Mouse (Mus musculus): Measurements from ENCODE around the gene Cpm. TPM values are rescaled to one million over a fixed set of nuclear protein-coding genes. Genes with fewer than 3 reads are reported as not detected.

The Cpm gene
- polyA plus RNA-seq, 2 experiments, result 24.4 to 41.6 TPM

- WGBS, result 41% methylated on average over 7 of the region's 7 CpGs
Measured at GRCm38 (mm10) chr10:117655908-117656661, 26.8 kb downstream of the Cpm start.

DNA sequence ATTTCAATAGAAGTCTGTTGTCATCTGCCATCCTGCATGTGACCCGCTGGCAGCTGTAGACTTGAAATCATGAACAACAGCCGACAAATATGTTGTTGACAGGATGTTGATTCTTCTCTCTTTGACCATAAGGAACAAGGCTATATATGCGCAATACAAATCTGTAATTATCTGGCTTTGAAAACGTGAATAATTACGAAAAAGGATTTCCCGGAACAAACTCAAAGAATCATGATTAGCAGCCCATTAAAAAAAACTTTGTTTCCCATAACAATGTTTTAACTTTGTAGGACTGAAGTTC lies 27.3 kb downstream of the Cpm start:
- no peaks in the 10 kb centered on the region for H3K9me3 ChIP-seq (ENCODE audit: control insufficient read depth, low read length)
- no peak overlapping the region for H3K4me3 ChIP-seq (replicated peaks; ENCODE audit: low read length)
- H3K27ac ChIP-seq (replicated peaks; ENCODE audit: low read depth, low read length), result no peak overlapping the region
- H3K27me3 ChIP-seq (ENCODE audit: control insufficient read depth, insufficient read depth, low read length), result no peaks in the 10 kb centered on the region
- DNase-seq (ENCODE audit: low spot score), result no peak
- H3K4me2 ChIP-seq (replicated peaks; ENCODE audit: low read depth, low read length, severe bottlenecking), result no peak overlapping the region
- peaks cover 2% of the 10 kb centered on the region; the same call in 1 of the 2 replicates for H3K4me1 ChIP-seq (ENCODE audit: control insufficient read depth, insufficient read depth, low read length)
- no peak for TF ChIP-seq POLR2A (IDR thresholded peaks at IDR 0.05; ENCODE audit: borderline replicate concordance, extremely low read depth, insufficient read depth, insufficient read length)
- no peaks in the 10 kb centered on the region for H3K36me3 ChIP-seq (ENCODE audit: control insufficient read depth, insufficient read depth, low read length)
- ATAC-seq (ENCODE audit: low FRiP score, low read depth), result no peak
- no peak overlapping the region for H3K9ac ChIP-seq (ENCODE audit: low read depth, low read length, severe bottlenecking)
- 86% methylated on average over 6 of the region's 6 CpGs for WGBS

More at GRCm38 (mm10) chr10:117655908-117656661, 26.8 kb downstream of the Cpm start:
- no peaks in the 10 kb centered on the region for H3K27me3 ChIP-seq (ENCODE audit: control insufficient read depth, insufficient read depth, low read length)
- no peak overlapping the region for H3K9ac ChIP-seq (ENCODE audit: low read depth, low read length, severe bottlenecking)
- H3K4me1 ChIP-seq (ENCODE audit: control insufficient read depth, insufficient read depth, low read length), result peaks cover 2% of the 10 kb centered on the region; the same call in 1 of the 2 replicates
- no peak for TF ChIP-seq POLR2A (IDR thresholded peaks at IDR 0.05; ENCODE audit: borderline replicate concordance, extremely low read depth, insufficient read depth, insufficient read length)
- H3K27ac ChIP-seq (replicated peaks; ENCODE audit: low read depth, low read length), result no peak overlapping the region
- DNase-seq (ENCODE audit: low spot score), result no peak
- no peak overlapping the region for H3K4me3 ChIP-seq (replicated peaks; ENCODE audit: low read length)
- ATAC-seq (ENCODE audit: low FRiP score, low read depth), result no peak
- no peaks in the 10 kb centered on the region for H3K36me3 ChIP-seq (ENCODE audit: control insufficient read depth, insufficient read depth, low read length)
- no peak overlapping the region for H3K4me2 ChIP-seq (replicated peaks; ENCODE audit: low read depth, low read length, severe bottlenecking)
- H3K9me3 ChIP-seq (ENCODE audit: control insufficient read depth, low read length), result no peaks in the 10 kb centered on the region

DNA sequence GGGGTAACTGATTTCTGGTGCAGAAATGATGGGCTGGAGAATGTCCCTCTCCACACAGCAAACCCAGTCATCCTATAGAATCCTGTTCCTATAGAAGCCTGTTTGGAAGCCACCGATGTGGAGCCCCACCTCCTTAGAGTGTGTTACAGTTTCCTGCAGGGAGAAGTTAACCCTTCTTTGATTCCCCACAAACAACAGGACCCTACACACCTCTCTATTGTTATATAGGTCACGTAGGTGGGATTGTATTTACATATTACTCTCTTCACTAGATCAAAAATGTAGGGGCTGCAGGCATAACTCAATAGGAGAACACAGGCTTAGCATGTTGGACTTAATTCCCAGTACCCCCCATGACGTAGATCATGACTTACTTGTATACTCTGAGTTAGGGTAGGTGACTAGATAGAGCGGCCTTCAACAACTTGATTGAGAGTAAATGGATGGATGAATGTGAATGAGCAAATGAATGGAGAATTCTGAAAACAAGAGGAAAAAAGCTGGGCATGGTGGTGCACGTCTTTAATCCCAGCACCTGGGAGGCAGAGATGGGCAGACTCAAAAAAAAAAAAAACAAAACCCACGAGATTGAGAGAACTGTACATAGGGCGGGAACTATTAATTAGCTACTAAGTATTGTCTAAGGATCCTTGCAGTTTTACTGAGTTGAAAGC lies 27.8 kb downstream of the Cpm start:
- no peak for TF ChIP-seq POLR2A (IDR thresholded peaks at IDR 0.05; ENCODE audit: borderline replicate concordance, extremely low read depth, insufficient read depth, insufficient read length)
- Histone ChIP-seq H3K27me3 (ENCODE audit: control insufficient read depth, insufficient read depth, low read length) (no peaks in the 10 kb centered on the region), H3K9me3 (ENCODE audit: control insufficient read depth, low read length) (no peaks in the 10 kb centered on the region), H3K4me2 (replicated peaks; ENCODE audit: low read depth, low read length, severe bottlenecking) (no peak overlapping the region), H3K4me1 (ENCODE audit: control insufficient read depth, insufficient read depth, low read length) (0 out of 2 replicates have a peak, but pooled peaks cover 2% of the 10 kb centered on the region), H3K9ac (ENCODE audit: low read depth, low read length, severe bottlenecking) (no peak overlapping the region), H3K36me3 (ENCODE audit: control insufficient read depth, insufficient read depth, low read length) (no peaks in the 10 kb centered on the region), H3K27ac (replicated peaks; ENCODE audit: low read depth, low read length) (no peak overlapping the region), H3K4me3 (replicated peaks; ENCODE audit: low read length) (no peak overlapping the region)
- WGBS, result 84% methylated on average over 7 of the region's 7 CpGs
- no peak for ATAC-seq (ENCODE audit: low FRiP score, low read depth)
- DNase-seq (ENCODE audit: low spot score), result no peak

DNA sequence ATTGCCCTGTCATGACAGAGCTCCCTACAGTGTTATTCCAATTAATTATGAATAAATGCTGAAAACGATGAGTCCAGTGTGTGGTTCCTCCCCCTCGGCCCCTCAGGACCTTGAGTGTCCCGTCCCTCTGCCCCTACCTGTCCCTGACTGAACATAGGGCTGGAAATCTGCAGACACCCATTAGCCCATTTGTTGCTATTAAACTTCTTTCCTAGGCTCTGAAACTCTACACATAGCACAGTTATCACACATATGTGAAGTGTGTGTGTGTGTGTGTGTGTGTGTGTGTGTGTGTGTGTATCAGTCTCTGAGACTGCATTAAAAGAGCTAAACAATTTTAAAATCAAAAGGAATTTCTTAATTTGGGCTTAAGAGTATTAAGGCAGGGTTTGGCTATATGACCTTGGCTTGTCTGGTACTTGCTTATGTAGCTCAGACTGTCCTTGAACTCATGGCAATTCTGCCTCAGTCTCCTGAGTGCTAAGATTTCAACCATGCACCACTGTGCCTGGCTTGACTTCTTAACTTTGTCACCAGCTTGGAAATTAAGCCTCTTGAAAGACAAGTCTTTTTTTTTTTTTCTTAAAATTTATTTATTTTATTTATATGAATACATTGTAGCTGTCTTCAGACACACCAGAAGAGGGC lies 28.5 kb downstream of the Cpm start:
- no peak for DNase-seq (ENCODE audit: low spot score)
- WGBS, result 89% methylated on average over 3 of the region's 3 CpGs
- Histone ChIP-seq H3K27me3 (ENCODE audit: control insufficient read depth, insufficient read depth, low read length) (no peaks in the 10 kb centered on the region), H3K9ac (ENCODE audit: low read depth, low read length, severe bottlenecking) (no peak overlapping the region), H3K9me3 (ENCODE audit: control insufficient read depth, low read length) (no peaks in the 10 kb centered on the region), H3K4me2 (replicated peaks; ENCODE audit: low read depth, low read length, severe bottlenecking) (no peak overlapping the region), H3K36me3 (ENCODE audit: control insufficient read depth, insufficient read depth, low read length) (no peaks in the 10 kb centered on the region), H3K4me1 (ENCODE audit: control insufficient read depth, insufficient read depth, low read length) (0 out of 2 replicates have a peak, but pooled peaks cover 2% of the 10 kb centered on the region), H3K4me3 (replicated peaks; ENCODE audit: low read length) (no peak overlapping the region), H3K27ac (replicated peaks; ENCODE audit: low read depth, low read length) (no peak overlapping the region)
- no peak for TF ChIP-seq POLR2A (IDR thresholded peaks at IDR 0.05; ENCODE audit: borderline replicate concordance, extremely low read depth, insufficient read depth, insufficient read length)
- no peak for ATAC-seq (ENCODE audit: low FRiP score, low read depth)
